Mouse (Mus musculus): ENCODE results near the gene Aptx. TPM values are rescaled to one million over a fixed set of nuclear protein-coding genes. Genes with fewer than 3 reads are reported as not detected.

Aptx gene
- polyA plus RNA-seq, 1 experiment from 2014 or later = 8.1 TPM

GRCm38 (mm10) chr4:40640991-40641390, 62.0 kb downstream of the Aptx start:
- Histone ChIP-seq H3K27me3 (ENCODE audit: control insufficient read depth, insufficient read depth, low read depth, low read length) (no peaks in the 10 kb centered on the region), H3K9me3 (replicated peaks; ENCODE audit: control insufficient read depth, low read length) (no peaks in the 10 kb centered on the region), H3K4me3 (ENCODE audit: low read depth, low read length) (no peak overlapping the region), H3K36me3 (ENCODE audit: control insufficient read depth, insufficient read depth) (no peaks in the 10 kb centered on the region), H3K9ac (ENCODE audit: low read depth, low read length) (no peak overlapping the region), H3K4me1 (ENCODE audit: control insufficient read depth, low read depth, low read length) (no peaks in the 10 kb centered on the region), H3K4me2 (ENCODE audit: low read depth, low read length) (no peak overlapping the region), H3K27ac (ENCODE audit: low read length) (no peak overlapping the region)
- WGBS (ENCODE audit: insufficient replicate concordance) = 61% methylated on average over 4 of the region's 4 CpGs
- no peak for ATAC-seq (ENCODE audit: low read depth)

MicroRNA genes within 50 kb of the gene (microRNA counts, 519-probe panel; counts per million panel counts)
- 2,295 counts per million, percentile 47 among the panel's probes with 10 or more counts for microRNA mmu-miR-207

Small RNA genes within 50 kb of the gene (microRNA-seq; reads per million reads assigned to microRNA genes)
- not detected for gene Mir207

Other genes with a start within 250 kb of the Aptx start
- gene Tmem215, start 231.0 kb downstream of the Aptx start, polyA plus RNA-seq (2015; fragmentation: Nextera tagmentation; extraction: Ambion mirVana) = 0.12 TPM in 1 of 2 replicates, not detected in the other
- gene Dnaja1, start 19.0 kb upstream of the Aptx start, polyA plus RNA-seq (2015; fragmentation: Nextera tagmentation; extraction: Ambion mirVana) = 103 and 120 TPM in 2 replicates
- gene Smu1, start 54.7 kb upstream of the Aptx start, polyA plus RNA-seq (2015; fragmentation: Nextera tagmentation; extraction: Ambion mirVana) = 59.9 and 66.8 TPM in 2 replicates
- gene B4galt1, start 150.8 kb upstream of the Aptx start, polyA plus RNA-seq (2015; fragmentation: Nextera tagmentation; extraction: Ambion mirVana) = 29.7 and 32.6 TPM in 2 replicates
- 0.90 and 2.9 TPM in 2 replicates for gene Spink4, start 216.9 kb upstream of the Aptx start, polyA plus RNA-seq (2015; fragmentation: Nextera tagmentation; extraction: Ambion mirVana)
- 99.7 and 103 TPM in 2 replicates for gene Bag1, start 245.1 kb upstream of the Aptx start, polyA plus RNA-seq (2015; fragmentation: Nextera tagmentation; extraction: Ambion mirVana)
- 41.8 and 44.6 TPM in 2 replicates for gene Chmp5, start 245.2 kb upstream of the Aptx start, polyA plus RNA-seq (2015; fragmentation: Nextera tagmentation; extraction: Ambion mirVana)

Data from liver, embryonic 16.5 days (tissue).